Mouse (Mus musculus): Measurements from ENCODE around the gene Adam15.

GRCm38 (mm10) chr3:89332476-89332875 is 17.3 kb downstream of the Adam15 start:
- no peak for TF ChIP-seq POLR2A (IDR thresholded peaks at IDR 0.05; ENCODE audit: low read depth, low read length)
- no peak for TF ChIP-seq CTCF (conservative IDR thresholded peaks at IDR 0.05; ENCODE audit: insufficient read depth, insufficient read length, low read depth, low read length)

Measured in kidney, adult 2 months (tissue).